Mouse (Mus musculus): ENCODE measurements around the gene Pias4. TPM values are rescaled to one million over a fixed set of nuclear protein-coding genes. Genes with fewer than 3 reads are reported as not detected.

Pias4 gene
- total RNA-seq (2023): 27.7 and 33.9 TPM in 2 replicates

DNA sequence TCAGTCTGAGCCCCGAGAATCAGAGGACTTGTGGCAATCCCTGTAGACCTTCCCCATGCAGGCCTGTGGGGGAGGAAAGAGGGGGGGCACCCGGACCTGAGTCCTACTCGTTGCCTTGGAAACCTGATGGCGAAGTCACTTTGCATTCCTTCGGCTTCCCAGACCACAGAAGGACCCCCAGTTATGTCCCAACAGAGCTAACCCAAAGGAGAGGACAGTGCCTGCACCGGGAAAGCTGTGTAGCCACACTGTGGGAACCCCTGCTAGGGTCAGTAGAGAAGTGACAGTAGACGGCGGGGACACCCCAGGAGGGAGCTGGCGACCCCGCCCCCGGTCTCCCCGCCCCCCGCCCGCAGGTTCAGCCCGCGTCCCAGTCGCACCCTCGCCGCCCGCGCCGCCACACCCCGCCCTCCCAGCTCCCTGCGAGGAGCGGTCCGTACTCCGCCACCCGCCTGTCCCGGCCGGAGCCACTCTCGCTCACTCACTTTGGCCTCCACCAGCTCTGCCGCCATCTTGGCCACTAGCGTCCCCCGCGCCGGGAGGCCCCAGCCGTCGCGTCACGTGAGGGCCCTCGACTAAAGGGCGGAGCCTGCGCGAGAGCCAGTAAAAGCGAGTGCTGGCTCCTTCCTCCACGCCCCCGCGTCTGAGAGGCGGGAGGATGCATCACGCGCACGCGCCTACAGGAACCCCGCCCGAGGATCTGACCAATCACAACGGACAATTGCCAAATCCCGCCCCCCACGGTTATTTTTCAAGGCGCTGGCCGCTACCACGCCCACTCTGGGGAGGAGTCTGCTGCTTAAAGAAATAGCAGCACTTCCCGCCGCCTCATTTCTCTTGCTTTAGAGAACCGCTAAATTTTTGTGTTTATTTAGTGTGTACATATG lies at the start of gene Pias4:
Pias4 (minus strand) TSS at position 724 of the 887 bp plus-strand sequence.

DNA sequence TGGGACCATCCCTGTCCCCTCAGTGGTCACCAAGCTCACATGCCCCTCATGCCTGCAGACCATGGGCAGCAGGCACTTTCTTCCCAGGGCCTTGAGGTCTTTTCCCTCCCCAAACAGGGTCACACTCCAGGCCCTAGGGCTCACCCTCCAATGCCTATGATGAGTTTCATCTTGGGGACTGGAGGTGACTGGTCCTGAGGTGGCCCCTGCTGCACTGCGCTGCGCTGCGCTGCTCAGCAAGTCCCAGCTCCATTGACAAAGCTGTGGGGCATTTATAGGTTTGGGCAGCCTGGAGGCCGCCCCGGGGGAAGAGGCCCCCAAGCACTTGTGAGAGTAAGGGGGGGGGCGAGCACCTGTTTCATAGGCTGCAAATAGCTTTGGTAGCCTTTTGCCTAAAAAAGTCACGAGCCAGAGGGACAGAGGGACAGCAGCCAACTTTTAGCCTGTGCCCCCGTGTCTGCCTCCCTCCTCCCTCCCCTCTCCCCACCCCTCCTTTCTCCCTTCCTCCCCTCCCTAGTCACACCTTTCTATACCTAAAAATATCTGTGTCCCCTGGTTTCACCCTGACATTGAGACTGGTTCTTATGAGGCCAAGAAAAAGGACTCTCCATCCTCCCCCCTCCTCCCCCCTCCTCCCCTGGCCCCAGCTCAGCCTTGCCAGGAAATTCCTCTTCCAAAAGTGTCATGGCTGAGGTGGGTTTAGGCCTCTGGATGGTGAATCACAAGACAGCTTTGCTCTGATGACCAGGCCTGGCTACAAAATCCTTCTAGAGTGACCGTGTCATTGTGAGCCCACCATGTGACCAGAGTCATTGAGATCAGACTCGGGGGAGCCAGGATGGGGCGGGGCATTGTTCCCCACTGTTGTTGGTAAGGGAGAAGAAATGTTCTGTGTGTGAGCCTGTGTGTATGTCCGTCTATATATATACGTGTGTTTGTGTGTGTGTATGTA lies 34.4 kb upstream of the Pias4 start, which contains the start of gene Nmrk2:
Nmrk2 (minus strand) TSS at position 245 of the 952 bp plus-strand sequence.

DNA sequence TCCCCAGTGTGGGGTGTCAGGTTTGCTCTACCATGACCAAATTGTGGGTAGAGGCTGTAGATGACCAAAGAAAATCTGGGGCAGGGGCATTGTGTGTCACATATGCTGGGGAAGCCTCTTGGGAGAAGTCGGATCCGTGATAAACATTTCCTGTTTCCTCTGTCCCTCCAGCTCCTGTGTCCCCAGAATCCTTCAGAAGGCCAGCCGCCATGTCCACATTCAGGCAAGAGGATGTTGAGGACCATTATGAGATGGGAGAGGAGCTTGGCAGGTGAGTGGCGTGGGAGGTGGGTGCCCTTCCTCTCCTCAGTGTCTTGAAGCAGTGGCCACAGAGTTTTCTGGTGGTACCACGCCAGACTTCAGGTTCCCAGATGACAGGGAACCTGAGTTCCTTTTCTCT lies 16.1 kb upstream of the Pias4 start, which contains the start of gene 4930442H23Rik:
4930442H23Rik (minus strand) TSS at position 45 of the 400 bp plus-strand sequence.

DNA sequence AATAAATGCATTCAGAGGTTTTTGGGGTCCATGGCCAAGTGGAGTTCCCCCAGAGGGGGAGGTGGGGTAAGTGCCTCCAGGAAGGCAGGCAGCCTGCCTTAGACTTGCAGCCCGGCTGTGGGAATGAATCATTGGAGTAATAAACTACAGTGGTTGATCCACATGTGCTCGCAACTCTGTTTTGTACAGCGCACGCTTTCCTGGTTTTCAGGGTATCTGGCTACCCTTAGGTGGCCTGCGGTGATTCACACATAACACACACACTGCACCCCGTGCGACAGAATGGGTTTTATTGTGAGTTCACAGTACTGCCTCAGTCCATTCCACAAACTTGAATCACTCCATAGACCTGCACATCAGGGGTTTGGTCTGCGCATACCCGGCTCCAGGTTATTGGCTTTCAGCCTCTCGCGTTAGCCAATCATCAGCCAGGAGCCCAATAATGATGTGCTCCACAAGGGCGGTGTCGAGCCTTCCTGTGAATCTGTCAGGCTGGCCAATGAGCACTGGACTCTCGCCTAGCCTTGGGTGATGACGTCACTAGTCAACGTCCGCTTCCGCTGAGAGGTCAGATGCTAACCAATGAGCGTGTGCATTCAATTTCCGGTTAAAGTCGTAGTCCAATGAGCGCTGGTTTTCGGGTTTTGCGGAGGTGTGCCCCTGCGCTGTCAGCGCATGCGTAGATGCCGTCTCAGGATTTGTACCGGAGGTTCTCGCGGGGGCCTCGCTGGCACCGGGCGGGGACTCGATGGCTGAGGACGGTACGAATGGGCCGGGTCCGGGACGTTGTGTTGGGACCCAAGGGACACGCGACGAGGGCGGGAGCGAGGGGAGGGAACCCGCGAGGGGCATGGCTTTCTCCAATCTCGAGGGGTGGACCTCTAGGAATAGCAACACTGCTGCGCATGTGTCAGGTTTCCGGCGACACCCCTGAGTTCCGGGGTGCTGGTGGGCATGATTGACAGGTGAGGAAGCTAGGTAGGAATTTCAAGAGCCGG lies 14.9 kb upstream of the Pias4 start, which contains the start of gene Dapk3:
Dapk3 (plus strand) TSS at position 670 of the 998 bp plus-strand sequence.

DNA sequence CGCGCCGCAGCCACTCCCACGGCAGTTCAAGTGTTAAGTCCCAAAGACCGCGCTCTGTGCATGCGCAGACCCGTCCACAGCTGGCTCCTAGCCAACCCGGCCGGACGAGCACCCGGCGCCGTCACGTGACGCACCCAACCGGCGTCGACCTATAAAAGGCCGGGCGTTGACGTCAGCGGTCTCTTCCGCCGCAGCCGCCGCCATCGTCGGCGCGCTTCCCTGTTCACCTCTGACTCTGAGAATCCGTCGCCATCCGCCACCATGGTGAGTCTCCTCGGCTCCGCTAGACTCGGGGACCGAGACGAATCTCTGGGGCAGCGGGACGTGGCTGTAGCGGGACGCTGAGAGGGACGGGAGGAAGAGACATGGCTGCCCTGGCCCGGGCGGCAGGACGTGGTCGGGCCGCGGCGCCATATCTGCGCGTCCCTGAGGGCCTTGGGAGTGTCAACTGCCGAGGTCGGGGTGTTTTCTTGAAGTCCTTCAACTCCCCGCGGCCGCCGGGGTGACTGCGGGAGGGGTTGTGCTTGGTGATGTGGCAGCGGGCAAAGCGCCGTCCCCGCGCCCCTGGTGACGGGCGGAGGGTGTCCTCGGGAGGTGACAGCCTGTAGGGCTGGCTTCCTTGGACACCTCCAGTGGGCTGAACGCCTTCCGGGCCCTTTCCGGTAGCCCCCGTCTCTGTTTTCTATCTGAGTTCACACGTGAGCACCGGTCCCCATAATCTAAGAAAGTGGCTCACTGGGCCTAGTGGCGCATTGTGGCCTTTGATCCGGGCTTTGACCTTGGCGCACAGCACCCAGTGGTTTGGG lies 8.9 kb upstream of the Pias4 start, which contains the start of gene Eef2:
Eef2 (plus strand) TSS at position 166 of the 806 bp plus-strand sequence.

DNA sequence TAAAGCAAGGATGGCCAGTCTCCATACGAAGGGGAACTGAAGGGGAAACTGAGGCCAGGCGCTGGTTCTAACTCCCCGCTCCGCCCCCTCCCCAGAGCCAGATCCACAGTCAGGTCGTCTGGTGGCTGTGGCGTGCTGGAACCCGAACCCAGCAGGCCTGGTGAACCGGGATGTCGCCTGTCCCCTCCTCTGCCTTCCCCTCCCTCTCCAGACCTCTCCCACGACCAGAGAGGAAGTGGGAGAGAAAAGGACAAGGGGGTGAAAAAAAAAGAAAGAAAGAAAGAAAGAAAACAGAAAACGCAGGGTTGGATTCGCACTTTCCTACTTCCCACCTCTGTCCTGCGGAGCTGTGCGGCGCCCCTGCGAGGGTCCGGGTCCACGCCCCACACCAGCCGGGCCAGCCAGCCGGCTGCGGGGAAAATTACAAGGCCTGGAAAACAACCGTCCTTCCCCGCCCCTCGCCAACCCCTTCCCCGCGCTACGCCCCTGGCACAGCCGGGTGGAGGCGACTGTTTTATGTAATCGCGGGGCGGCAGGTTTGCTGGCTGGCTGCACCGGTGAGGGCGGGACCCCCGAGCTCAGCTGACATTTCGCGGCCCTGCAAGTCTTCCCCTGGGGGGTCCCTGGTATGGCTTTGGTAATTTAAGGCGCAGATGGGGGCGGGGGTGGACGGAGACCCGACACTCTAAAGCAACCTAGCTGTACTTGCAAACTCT lies 32.6 kb downstream of the Pias4 start, which contains the start of gene Zbtb7a:
Zbtb7a (plus strand) TSS at position 255 of the 716 bp plus-strand sequence.

DNA sequence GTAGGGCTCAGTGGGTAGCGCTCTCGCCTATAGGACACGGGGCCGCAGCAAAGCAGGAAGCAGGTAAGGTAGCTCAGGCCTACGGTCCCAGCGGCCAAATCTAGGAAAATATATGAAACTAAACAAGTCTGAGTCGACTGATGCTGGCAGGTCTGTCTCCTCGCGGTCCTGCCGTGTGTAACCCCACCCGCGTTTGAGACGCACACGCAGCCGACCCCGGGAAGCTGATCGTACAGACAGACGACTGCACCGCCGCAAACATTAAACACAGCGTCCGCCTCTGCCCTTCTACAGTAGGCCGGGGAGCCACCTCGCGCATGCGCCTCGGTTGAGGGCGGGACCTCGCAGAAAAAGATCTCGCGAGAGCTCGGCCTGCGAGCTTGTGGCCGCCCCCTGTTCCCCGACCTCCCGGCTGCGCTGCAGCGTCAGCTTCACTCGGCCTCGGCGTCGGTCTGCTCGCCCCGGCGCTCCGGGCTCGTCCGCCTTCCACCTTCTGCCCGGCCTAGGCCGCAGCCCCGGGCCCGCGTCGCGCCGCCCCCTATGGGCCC lies 62.1 kb downstream of the Pias4 start, which contains the start of gene Map2k2:
Map2k2 (plus strand) TSS at position 351 of the 548 bp plus-strand sequence.

Other genes starting within 250 kb of the Pias4 start
- 17.8 and 24.7 TPM in 2 replicates for gene Lmnb2, start 249.7 kb downstream of the Pias4 start, total RNA-seq (2023)
- gene Gadd45b, start 237.8 kb downstream of the Pias4 start, total RNA-seq (2023): 50.6 and 86.7 TPM in 2 replicates
- 0.23 and 0.92 TPM in 2 replicates for gene Gng7, start 153.0 kb downstream of the Pias4 start, total RNA-seq (2023)
- gene Diras1, start 142.3 kb downstream of the Pias4 start, total RNA-seq (2023): not detected in 2 replicates
- 11.5 and 13.1 TPM in 2 replicates for gene Slc39a3, start 130.5 kb downstream of the Pias4 start, total RNA-seq (2023)
- gene Sgta, start 107.7 kb downstream of the Pias4 start, total RNA-seq (2023): 47.2 and 56.7 TPM in 2 replicates
- gene Thop1, start 97.9 kb downstream of the Pias4 start, total RNA-seq (2023): 4.0 TPM in 2 replicates
- gene Creb3l3, start 69.0 kb downstream of the Pias4 start, total RNA-seq (2023): 0.25 and 0.34 TPM in 2 replicates
- 72.4 and 96.2 TPM in 2 replicates for gene Map2k2, start 62.0 kb downstream of the Pias4 start, total RNA-seq (2023)
- 58.8 and 72.8 TPM in 2 replicates for gene Zbtb7a, start 32.7 kb downstream of the Pias4 start, total RNA-seq (2023)
- gene Eef2, start 8.7 kb upstream of the Pias4 start, total RNA-seq (2023): 599 and 665 TPM in 2 replicates
- 22.3 and 31.6 TPM in 2 replicates for gene Dapk3, start 15.1 kb upstream of the Pias4 start, total RNA-seq (2023)
- gene 4930442H23Rik, start 15.9 kb upstream of the Pias4 start, total RNA-seq (2023): not detected in 2 replicates
- not detected in 2 replicates for gene Nmrk2, start 34.1 kb upstream of the Pias4 start, total RNA-seq (2023)
- not detected in 2 replicates for gene Atcay, start 62.9 kb upstream of the Pias4 start, total RNA-seq (2023)
- 0.14 and 0.54 TPM in 2 replicates for gene Zfr2, start 65.2 kb upstream of the Pias4 start, total RNA-seq (2023)
- 5.3 and 8.3 TPM in 2 replicates for gene Matk, start 85.0 kb upstream of the Pias4 start, total RNA-seq (2023)
- 20.7 and 28.0 TPM in 2 replicates for gene Mrpl54, start 99.0 kb upstream of the Pias4 start, total RNA-seq (2023)
- gene Apba3, start 99.0 kb upstream of the Pias4 start, total RNA-seq (2023): 21.8 and 26.0 TPM in 2 replicates
- 6.9 and 8.6 TPM in 2 replicates for gene Tjp3, start 123.7 kb upstream of the Pias4 start, total RNA-seq (2023)
- 89.4 and 124 TPM in 2 replicates for gene Pip5k1c, start 125.0 kb upstream of the Pias4 start, total RNA-seq (2023)
- gene Cactin, start 153.2 kb upstream of the Pias4 start, total RNA-seq (2023): 26.4 and 33.1 TPM in 2 replicates
- 0.47 TPM in 1 of 2 replicates, not detected in the other for gene Tbxa2r, start 160.8 kb upstream of the Pias4 start, total RNA-seq (2023)
- not detected in 2 replicates for gene Gipc3, start 175.3 kb upstream of the Pias4 start, total RNA-seq (2023)
- 38.3 and 47.1 TPM in 2 replicates for gene Hmg20b, start 182.6 kb upstream of the Pias4 start, total RNA-seq (2023)
- gene Mfsd12, start 189.6 kb upstream of the Pias4 start, total RNA-seq (2023): 26.6 and 28.7 TPM in 2 replicates
- gene 4930404N11Rik, start 197.9 kb upstream of the Pias4 start, total RNA-seq (2023): 6.0 and 7.1 TPM in 2 replicates
- gene Fzr1, start 210.6 kb upstream of the Pias4 start, total RNA-seq (2023): 50.3 and 54.1 TPM in 2 replicates
- gene Dohh, start 216.5 kb upstream of the Pias4 start, total RNA-seq (2023): 22.1 and 26.0 TPM in 2 replicates
- gene Gm48551, start 216.5 kb upstream of the Pias4 start, total RNA-seq (2023): 2.0 and 2.2 TPM in 2 replicates
- gene Gm48552, start 221.1 kb upstream of the Pias4 start, total RNA-seq (2023): 0.91 TPM in 1 of 2 replicates, not detected in the other
- gene Smim24, start 225.1 kb upstream of the Pias4 start, total RNA-seq (2023): 5.1 and 6.8 TPM in 2 replicates

Measured in neutrophil, adult 65 days (primary cell).